Mouse (Mus musculus) midbrain, postnatal 0 days (tissue): ENCODE data around the gene Polg. TPM values are rescaled to one million over a fixed set of nuclear protein-coding genes. Genes with fewer than 3 reads are reported as not detected.
A peak's percentile ranks its signal among the peaks of the same experiment; 100 is the strongest.

Source experiments
- ATAC-seq: fragments of 200-750 bp; cut with Nextera tagmentation; 2 replicates; pipeline ENCODE4 v1.8.0; 2017; ENCODE audit warnings: moderate number of reproducible peaks, mild to moderate bottlenecking, moderate TSS enrichment, moderate library complexity; ENCODE audit not compliant: low FRiP score
- DNase-seq: peaks from one replicate; pipeline ENCODE4 v3.0.0-alpha.2; 2015; ENCODE audit warnings: low spot score
- H3K27ac ChIP-seq: fragments of 300-500 bp; sonication (generic); 2 replicates; pipeline ENCODE4 v1.5.1; 2014; ENCODE audit warnings: low read depth, mild to moderate bottlenecking, low read length, mixed read lengths
- H3K27me3 ChIP-seq: fragments of 300-500 bp; sonication (generic); 2 replicates; pipeline ENCODE4 v1.6.1; 2014; ENCODE audit warnings: low read length, control low read depth, mixed read lengths; ENCODE audit not compliant: insufficient read depth
- H3K36me3 ChIP-seq: fragments of 300-500 bp; sonication (generic); 2 replicates; pipeline ENCODE4 v1.6.1; 2014; ENCODE audit warnings: low read length, control low read depth, mixed read lengths; ENCODE audit not compliant: insufficient read depth
- H3K4me1 ChIP-seq: fragments of 300-500 bp; sonication (generic); 2 replicates; pipeline ENCODE4 v1.6.1; 2014; ENCODE audit warnings: mild to moderate bottlenecking, control low read depth, antibody characterized with exemption, low read length, mixed read lengths; ENCODE audit not compliant: insufficient read depth
- H3K4me2 ChIP-seq: fragments of 300-500 bp; sonication (generic); 2 replicates; pipeline ENCODE4 v1.6.1; 2014; ENCODE audit warnings: low read depth, mild to moderate bottlenecking, low read length, mixed read lengths; ENCODE audit not compliant: poor library complexity, severe bottlenecking
- H3K4me3 ChIP-seq: fragments of 300-500 bp; sonication (generic); 2 replicates; pipeline ENCODE4 v1.5.1; 2014; ENCODE audit warnings: low read depth, mild to moderate bottlenecking, low read length, moderate library complexity
- H3K9ac ChIP-seq: fragments of 300-500 bp; sonication (generic); replicated peaks from 2 replicates; pipeline ENCODE4 v1.6.1; 2014; ENCODE audit warnings: mild to moderate bottlenecking, low read length, moderate library complexity, mixed read lengths; ENCODE audit not compliant: poor library complexity, severe bottlenecking
- H3K9me3 ChIP-seq: fragments of 300-500 bp; sonication (generic); 2 replicates; pipeline ENCODE4 v1.6.1; 2016; ENCODE audit warnings: low read length, control low read depth
- CTCF ChIP-seq: IDR thresholded peaks from 2 replicates; pipeline ENCODE4 v1.5.1; 2016; ENCODE audit warnings: antibody characterized with exemption, mild to moderate bottlenecking
- WGBS: fragments of 180-500 bp; shearing (Covaris S2); extraction: QIAGEN DNeasy Blood & Tissue Kit; methylation state at CpG from one replicate; pipeline ENCODE4 v1.1.7; 2014; 5-methylcytosine and 5-hydroxymethylcytosine counted together
- microRNA-seq: library from miRNA; unstranded; fragments of <30 nt; microRNA quantifications from one replicate; pipeline ENCODE4, GENCODE M21; 2016; ENCODE audit warnings: borderline number of aligned reads
- polyA plus RNA-seq: library from polyadenylated mRNA; unstranded; fragments of >200 nt; fragmentation: Nextera tagmentation; extraction: Ambion mirVana; gene quantifications from 2 replicates; pipeline ENCODE4 v1.2.1, GENCODE M21; 2015
- total RNA-seq: library from RNA; depleted of rRNA; stranded (reverse); fragments of >200 nt; gene quantifications from 2 replicates; pipeline ENCODE4 v1.2.3, GENCODE M21; 2014; rRNA removed

Polg gene
- total and polyA plus RNA-seq, 2 experiments from 2014 or later = 18.6 to 46.5 TPM

GRCm38 (mm10) chr7:79414449-79415375 is 51.5 kb downstream of the Polg start:
- Histone ChIP-seq H3K36me3 (no peaks in the 10 kb centered on the region), H3K9me3 (no peaks in the 10 kb centered on the region), H3K4me1 (no peaks in the 10 kb centered on the region), H3K4me3 (no peak overlapping the region), H3K4me2 (no peak overlapping the region), H3K27me3 (no peaks in the 10 kb centered on the region), H3K9ac (no peak overlapping the region), H3K27ac (no peak overlapping the region)
- no peak for TF ChIP-seq CTCF
- no peak for ATAC-seq
- WGBS = 75% methylated on average over 18 of the region's 18 CpGs
- DNase-seq = no peak

GRCm38 (mm10) chr7:79400296-79400695 is 65.9 kb downstream of the Polg start:
- no peak for DNase-seq
- Histone ChIP-seq H3K4me2 (no peak overlapping the region), H3K27me3 (no peaks in the 10 kb centered on the region), H3K4me1 (no peaks in the 10 kb centered on the region), H3K9ac (no peak overlapping the region), H3K9me3 (no peaks in the 10 kb centered on the region), H3K36me3 (no peaks in the 10 kb centered on the region), H3K27ac (no peak overlapping the region), H3K4me3 (no peak overlapping the region)
- no peak for TF ChIP-seq CTCF
- no peak for ATAC-seq
- WGBS = 83% methylated on average over 3 of the region's 3 CpGs

- no peak for DNase-seq
- WGBS = 65% methylated on average over 12 of the region's 12 CpGs
- H3K36me3 ChIP-seq = no peaks in the 10 kb centered on the region
- no peak overlapping the region for H3K27ac ChIP-seq
- H3K4me2 ChIP-seq = no peak overlapping the region
- ATAC-seq = no peak
- H3K9me3 ChIP-seq = no peaks in the 10 kb centered on the region
- TF ChIP-seq CTCF = no peak
- H3K4me1 ChIP-seq = no peaks in the 10 kb centered on the region
- no peaks in the 10 kb centered on the region for H3K27me3 ChIP-seq
- H3K9ac ChIP-seq = no peak overlapping the region
- H3K4me3 ChIP-seq = no peak overlapping the region
These were observed 67.2 kb downstream of the Polg start for GRCm38 (mm10) chr7:79398971-79399370.

- DNase-seq = no peak
- Histone ChIP-seq H3K9me3 (no peaks in the 10 kb centered on the region), H3K27me3 (no peaks in the 10 kb centered on the region), H3K36me3 (no peaks in the 10 kb centered on the region), H3K27ac (no peak overlapping the region), H3K4me2 (no peak overlapping the region), H3K4me1 (no peaks in the 10 kb centered on the region), H3K4me3 (no peak overlapping the region), H3K9ac (no peak overlapping the region)
- no peak for TF ChIP-seq CTCF
- no peak for ATAC-seq
- 93% methylated on average over 8 of the region's 8 CpGs for WGBS
These were observed 67.7 kb downstream of the Polg start for GRCm38 (mm10) chr7:79398426-79398825.

GRCm38 (mm10) chr7:79397446-79397963 is 68.7 kb downstream of the Polg start:
- no peaks in the 10 kb centered on the region for H3K36me3 ChIP-seq
- no peak overlapping the region for H3K4me3 ChIP-seq
- 86% methylated on average over 10 of the region's 10 CpGs for WGBS
- H3K4me2 ChIP-seq = no peak overlapping the region
- H3K4me1 ChIP-seq = peaks cover 1% of the 10 kb centered on the region; the same call in 1 of the 2 replicates
- no peak overlapping the region for H3K27ac ChIP-seq
- no peaks in the 10 kb centered on the region for H3K9me3 ChIP-seq
- TF ChIP-seq CTCF = no peak
- ATAC-seq = no peak
- H3K27me3 ChIP-seq = no peaks in the 10 kb centered on the region
- H3K9ac ChIP-seq = no peak overlapping the region
- DNase-seq = no peak

Small RNA genes lying within 50 kb of the gene (microRNA-seq; reads per million reads assigned to microRNA genes)
- 409 reads per million, percentile 62 among the genes with 10 or more reads in this experiment for gene Mir9-3

Other genes with a start within 250 kb of the Polg start
- gene Abhd2, start 193.2 kb downstream of the Polg start, total RNA-seq = 83.2 and 85.7 TPM in 2 replicates
- 18.1 and 23.0 TPM in 2 replicates for gene Abhd2, start 193.2 kb downstream of the Polg start, polyA plus RNA-seq
- 7.4 and 8.4 TPM in 2 replicates for gene Rlbp1, start 79.3 kb downstream of the Polg start, total RNA-seq
- 7.4 and 10.6 TPM in 2 replicates for gene Rlbp1, start 79.3 kb downstream of the Polg start, polyA plus RNA-seq
- 1.2 and 4.4 TPM in 2 replicates for gene Fanci, start 74.4 kb downstream of the Polg start, total RNA-seq
- gene Fanci, start 74.4 kb downstream of the Polg start, polyA plus RNA-seq = 0.66 and 1.1 TPM in 2 replicates
- 2.2 and 2.6 TPM in 2 replicates for gene Rhcg, start 151.3 kb upstream of the Polg start, total RNA-seq
- 4.3 and 4.8 TPM in 2 replicates for gene Rhcg, start 151.3 kb upstream of the Polg start, polyA plus RNA-seq
- 1.2 and 3.4 TPM in 2 replicates for gene Ticrr, start 193.8 kb upstream of the Polg start, total RNA-seq
- 0.85 and 1.0 TPM in 2 replicates for gene Ticrr, start 193.8 kb upstream of the Polg start, polyA plus RNA-seq
- 5.5 and 5.6 TPM in 2 replicates for gene Kif7, start 249.4 kb upstream of the Polg start, total RNA-seq
- gene Kif7, start 249.4 kb upstream of the Polg start, polyA plus RNA-seq = 1.5 and 1.7 TPM in 2 replicates